Mouse (Mus musculus) hindbrain, postnatal 0 days (tissue): ENCODE measurements around the gene Pak1. TPM values are rescaled to one million over a fixed set of nuclear protein-coding genes. Genes with fewer than 3 reads are reported as not detected.

Experiments
- ATAC-seq: fragments of 200-750 bp; cut with Nextera tagmentation; 2 replicates; pipeline ENCODE4 v1.8.0; 2017; ENCODE audit warnings: mild to moderate bottlenecking, moderate TSS enrichment, moderate library complexity
- DNase-seq: peaks from one replicate; pipeline ENCODE4 v3.0.0-alpha.2; 2015; ENCODE audit warnings: low spot score
- H3K27ac ChIP-seq: fragments of 300-500 bp; sonication (generic); 2 replicates; pipeline ENCODE4 v1.5.1; 2014; ENCODE audit warnings: mild to moderate bottlenecking
- H3K27me3 ChIP-seq: fragments of 300-500 bp; sonication (generic); 2 replicates; pipeline ENCODE4 v1.6.1; 2014; ENCODE audit warnings: low read length, mixed read lengths; ENCODE audit not compliant: insufficient read depth
- H3K36me3 ChIP-seq: fragments of 300-500 bp; sonication (generic); 2 replicates; pipeline ENCODE4 v1.6.1; 2014; ENCODE audit warnings: low read length, mixed read lengths; ENCODE audit not compliant: insufficient read depth
- H3K4me1 ChIP-seq: fragments of 300-500 bp; sonication (generic); 2 replicates; pipeline ENCODE4 v1.6.1; 2014; ENCODE audit warnings: antibody characterized with exemption, low read length, mixed read lengths; ENCODE audit not compliant: insufficient read depth
- H3K4me2 ChIP-seq: fragments of 300-500 bp; sonication (generic); 2 replicates; pipeline ENCODE4 v1.6.1; 2014; ENCODE audit warnings: low read depth, mild to moderate bottlenecking, low read length, moderate library complexity, mixed read lengths
- H3K4me3 ChIP-seq: fragments of 300-500 bp; sonication (generic); 2 replicates; pipeline ENCODE4 v1.5.1; 2014; ENCODE audit warnings: low read length
- H3K9ac ChIP-seq: fragments of 300-500 bp; sonication (generic); replicated peaks from 2 replicates; pipeline ENCODE4 v1.6.1; 2014; ENCODE audit warnings: mild to moderate bottlenecking, low read length, moderate library complexity, mixed read lengths
- H3K9me3 ChIP-seq: fragments of 300-500 bp; sonication (generic); 2 replicates; pipeline ENCODE4 v1.6.1; 2016; ENCODE audit warnings: low read length, mixed read lengths
- CTCF ChIP-seq: IDR thresholded peaks from 2 replicates; pipeline ENCODE4 v1.5.1; 2016; ENCODE audit warnings: antibody characterized with exemption, control low read depth, low read depth
- whole genome bisulfite sequencing: fragments of 180-500 bp; shearing (Covaris S2); extraction: QIAGEN DNeasy Blood & Tissue Kit; methylation state at CpG from one replicate; pipeline ENCODE4 v1.1.7; 2014; 5-methylcytosine and 5-hydroxymethylcytosine counted together
- polyA plus RNA-seq: library from polyadenylated mRNA; unstranded; fragments of >200 nt; fragmentation: Nextera tagmentation; extraction: Ambion mirVana; gene quantifications from 2 replicates; pipeline ENCODE4 v1.2.1, GENCODE M21; 2015
- total RNA-seq: library from RNA; depleted of rRNA; stranded (reverse); fragments of >200 nt; gene quantifications from 2 replicates; pipeline ENCODE4 v1.2.3, GENCODE M21; 2014

Pak1 gene
- total and polyA plus RNA-seq, 2 experiments from 2014 or later, result 114 to 125 TPM

DNA sequence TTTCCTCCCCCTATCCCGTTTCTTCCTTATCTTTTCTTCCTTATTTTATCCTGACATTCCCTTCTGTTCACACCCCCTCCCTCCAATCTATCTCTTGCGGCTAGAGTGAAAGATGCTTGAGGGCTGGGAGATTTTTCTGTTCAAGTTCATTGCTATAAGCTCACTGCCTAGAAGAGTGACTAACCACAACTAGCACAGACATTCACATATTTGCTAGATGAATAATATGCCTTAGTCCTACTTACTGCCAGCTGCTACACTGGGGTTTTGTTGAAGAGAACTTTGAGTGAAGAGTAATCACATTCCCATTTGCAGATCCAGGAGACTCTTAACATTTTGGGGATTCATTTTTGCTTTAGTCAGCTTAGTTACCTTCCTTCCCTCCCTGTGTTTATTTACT, 4.0 kb downstream of the Pak1 start:
- TF ChIP-seq CTCF, result no peak
- no peak for DNase-seq
- H3K4me3 ChIP-seq, result no peak overlapping the region
- H3K9ac ChIP-seq, result no peak overlapping the region
- H3K27ac ChIP-seq, result no peak overlapping the region
- H3K4me2 ChIP-seq, result no peak overlapping the region
- no peaks in the 10 kb centered on the region for H3K4me1 ChIP-seq
- 72% methylated on average over 2 of the region's 2 CpGs for WGBS
- no peak for ATAC-seq
- H3K36me3 ChIP-seq, result no peaks in the 10 kb centered on the region
- no peaks in the 10 kb centered on the region for H3K27me3 ChIP-seq
- H3K9me3 ChIP-seq, result no peaks in the 10 kb centered on the region

DNA sequence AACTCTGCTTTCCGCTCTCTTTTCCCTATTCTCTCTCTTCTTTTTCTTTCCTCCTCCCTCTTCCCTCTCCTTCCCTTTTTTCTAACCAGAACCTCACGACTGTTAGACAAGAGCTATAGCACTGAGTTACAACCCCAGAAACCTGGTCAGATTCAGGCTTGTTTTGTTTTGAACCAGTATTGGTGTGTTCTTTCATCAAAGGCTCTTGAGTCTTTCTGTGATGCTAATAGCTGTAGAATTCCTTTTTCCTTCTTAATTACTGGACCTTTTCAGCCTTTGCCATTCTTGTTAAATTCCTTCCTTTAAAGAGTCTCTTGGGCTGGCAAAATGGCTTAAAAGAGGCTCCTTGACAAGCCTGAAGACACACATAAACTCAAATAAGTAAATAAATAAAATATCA, 14.8 kb downstream of the Pak1 start:
- 42% methylated on average over 2 of the region's 2 CpGs for WGBS
- Histone ChIP-seq H3K4me2 (no peak overlapping the region), H3K4me1 (no peaks in the 10 kb centered on the region), H3K9me3 (no peaks in the 10 kb centered on the region), H3K4me3 (no peak overlapping the region), H3K36me3 (no peaks in the 10 kb centered on the region), H3K27me3 (no peaks in the 10 kb centered on the region), H3K27ac (no peak overlapping the region), H3K9ac (no peak overlapping the region)
- ATAC-seq (no peak), DNase-seq (no peak)
- no peak for TF ChIP-seq CTCF

DNA sequence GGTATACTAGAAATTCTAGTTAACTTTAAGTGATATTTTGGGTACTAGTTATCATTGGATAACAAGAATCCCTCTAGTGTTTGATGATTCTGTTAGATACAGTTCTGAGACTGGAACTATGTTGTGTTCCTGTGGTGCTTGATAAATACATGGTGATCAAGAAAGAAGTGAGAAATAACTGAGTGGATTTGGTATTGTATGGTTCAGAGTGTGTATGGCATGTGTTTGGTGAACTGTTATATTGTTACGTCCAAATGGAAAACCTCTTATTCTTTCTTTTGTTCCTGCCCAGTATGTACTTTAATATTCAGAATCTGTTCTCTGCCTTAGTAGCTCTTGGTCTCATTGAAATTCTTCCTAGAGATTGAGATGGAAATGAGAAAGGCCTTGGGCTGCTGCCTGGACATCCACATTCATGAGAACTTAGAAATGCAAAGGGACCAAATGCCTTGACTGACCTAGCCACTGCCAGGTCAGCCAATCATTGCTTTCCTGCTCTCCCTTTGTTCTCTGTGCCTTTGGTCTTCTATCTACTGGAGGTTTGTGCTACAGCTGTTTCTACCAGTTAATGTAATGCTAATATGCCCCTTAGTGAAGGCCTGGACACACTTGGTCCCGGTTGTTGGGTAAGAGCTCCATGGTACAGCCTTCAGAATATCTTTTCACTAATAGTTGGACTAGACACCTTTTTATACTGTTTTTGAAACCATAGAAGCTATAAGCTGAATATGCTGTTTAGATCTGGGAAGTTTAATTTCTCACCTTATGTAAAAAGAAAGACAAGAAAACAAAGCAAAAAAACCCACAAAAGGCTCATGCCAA, 16.1 kb downstream of the Pak1 start:
- no peak for TF ChIP-seq CTCF

DNA sequence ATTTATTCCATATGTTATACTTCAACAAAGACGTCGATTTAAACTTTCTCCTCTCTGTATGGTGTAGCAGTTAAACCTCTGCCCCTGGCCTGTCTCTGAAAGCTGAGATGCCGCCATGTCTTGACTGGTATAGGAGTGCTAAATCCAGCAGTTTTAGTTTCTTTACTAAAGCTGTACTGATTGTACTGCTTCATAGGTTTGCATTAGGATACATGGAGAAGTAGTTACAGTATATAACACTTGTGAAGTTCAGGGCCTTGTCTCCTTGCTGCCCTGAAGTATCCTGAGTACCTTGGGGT, 16.7 kb downstream of the Pak1 start:
- no peak overlapping the region for H3K9ac ChIP-seq
- H3K27ac ChIP-seq, result no peak overlapping the region
- no peak for DNase-seq

More for the DNA sequence above, 16.1 kb downstream of the Pak1 start:
- WGBS, result 25% methylated on average over 2 of the region's 2 CpGs
- no peak for DNase-seq
- Histone ChIP-seq H3K4me2 (no peak overlapping the region), H3K27ac (no peak overlapping the region), H3K9ac (no peak overlapping the region), H3K36me3 (no peaks in the 10 kb centered on the region), H3K27me3 (no peaks in the 10 kb centered on the region), H3K4me1 (no peaks in the 10 kb centered on the region), H3K9me3 (no peaks in the 10 kb centered on the region), H3K4me3 (no peak overlapping the region)
- ATAC-seq, result no peak

DNA sequence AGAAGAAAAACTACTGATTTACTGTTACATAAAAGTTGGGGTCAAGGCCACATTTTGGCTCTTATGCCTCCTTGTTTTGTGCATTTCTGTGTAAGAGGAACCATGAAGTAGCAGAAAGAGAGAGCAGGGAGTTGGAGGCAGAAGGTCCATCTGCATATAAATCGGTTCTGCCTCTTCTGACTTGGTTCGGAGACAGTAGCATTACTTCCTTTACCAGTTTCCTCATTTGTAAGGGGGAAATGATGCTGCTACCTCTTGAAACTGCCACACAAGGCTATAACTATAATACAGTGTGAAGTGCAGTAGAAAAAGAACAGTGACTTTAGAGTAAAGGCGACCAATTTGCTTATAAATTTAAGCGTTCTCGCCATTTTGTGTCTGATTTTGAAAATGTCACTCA, 21.0 kb downstream of the Pak1 start:
- DNase-seq (no peak), ATAC-seq (no peak)
- no peak overlapping the region for H3K9ac ChIP-seq
- no peaks in the 10 kb centered on the region for H3K4me1 ChIP-seq
- no peaks in the 10 kb centered on the region for H3K27me3 ChIP-seq
- WGBS, result 81% methylated on average over 5 of the region's 5 CpGs
- no peak overlapping the region for H3K27ac ChIP-seq
- TF ChIP-seq CTCF, result no peak
- no peak overlapping the region for H3K4me3 ChIP-seq
- no peaks in the 10 kb centered on the region for H3K9me3 ChIP-seq
- H3K4me2 ChIP-seq, result no peak overlapping the region
- no peaks in the 10 kb centered on the region for H3K36me3 ChIP-seq

More for the DNA sequence above, 16.7 kb downstream of the Pak1 start:
- no peak for ATAC-seq
- no peak overlapping the region for H3K4me2 ChIP-seq
- no peaks in the 10 kb centered on the region for H3K4me1 ChIP-seq
- TF ChIP-seq CTCF, result no peak
- H3K4me3 ChIP-seq, result no peak overlapping the region
- H3K9me3 ChIP-seq, result no peaks in the 10 kb centered on the region
- H3K36me3 ChIP-seq, result no peaks in the 10 kb centered on the region
- H3K27me3 ChIP-seq, result no peaks in the 10 kb centered on the region
- WGBS, result 37% methylated on average over 3 of the region's 3 CpGs

DNA sequence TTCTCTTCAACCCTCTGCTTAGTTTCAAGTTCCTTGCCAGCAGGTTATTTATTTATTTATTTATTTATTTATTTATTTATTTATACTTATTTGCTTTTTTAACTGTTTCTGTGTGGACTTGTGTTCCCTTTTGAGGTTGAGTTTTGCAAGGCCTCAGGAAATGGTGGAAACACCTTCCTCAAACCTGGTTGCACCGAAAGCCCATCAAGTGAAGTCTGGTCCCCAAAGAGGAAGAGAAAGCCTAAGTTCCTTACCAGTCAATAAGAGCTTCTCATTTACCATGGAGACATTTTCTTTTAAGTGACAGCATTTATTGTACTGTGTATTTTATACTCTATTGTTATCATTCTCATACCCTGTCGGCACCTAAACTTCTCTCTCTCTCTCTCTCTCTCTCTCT, 33.5 kb downstream of the Pak1 start:
- ATAC-seq, result no peak
- 86% methylated on average over 2 of the region's 2 CpGs for WGBS
- no peak for TF ChIP-seq CTCF

DNA sequence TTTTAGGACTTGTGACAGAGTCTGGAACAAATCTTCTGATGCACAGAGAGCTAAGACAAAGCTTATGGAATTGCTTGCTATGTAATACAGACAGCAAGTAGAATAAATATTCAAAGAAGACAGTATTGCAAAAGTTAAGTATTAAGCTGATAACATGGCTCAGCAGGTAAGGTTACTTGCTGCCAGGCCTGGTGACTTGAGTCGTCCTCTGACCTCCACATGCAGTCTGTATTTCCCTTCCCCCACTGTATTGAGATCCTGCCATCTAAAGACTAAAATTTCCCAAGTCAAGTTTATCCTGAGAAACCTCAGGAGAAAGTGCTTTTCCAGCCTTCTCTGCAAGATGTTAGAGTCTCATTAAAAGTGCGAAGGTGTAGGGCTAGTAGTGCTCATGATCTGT, 40.8 kb downstream of the Pak1 start:
- Histone ChIP-seq H3K36me3 (no peaks in the 10 kb centered on the region), H3K4me2 (no peak overlapping the region), H3K9me3 (no peaks in the 10 kb centered on the region), H3K4me3 (no peak overlapping the region), H3K27ac (no peak overlapping the region), H3K27me3 (no peaks in the 10 kb centered on the region), H3K9ac (no peak overlapping the region), H3K4me1 (no peaks in the 10 kb centered on the region)
- ATAC-seq (no peak), DNase-seq (no peak)
- no peak for TF ChIP-seq CTCF
- WGBS, result 79% methylated on average over 2 of the region's 2 CpGs

More for the DNA sequence above, 33.5 kb downstream of the Pak1 start:
- Histone ChIP-seq H3K9ac (no peak overlapping the region), H3K36me3 (no peaks in the 10 kb centered on the region), H3K27me3 (no peaks in the 10 kb centered on the region), H3K9me3 (no peaks in the 10 kb centered on the region), H3K4me3 (no peak overlapping the region), H3K4me1 (no peaks in the 10 kb centered on the region), H3K4me2 (no peak overlapping the region), H3K27ac (no peak overlapping the region)
- DNase-seq, result no peak
